Mouse (Mus musculus) heart, embryonic 11.5 days (tissue): Measurements from ENCODE around the gene Nol6. TPM values are rescaled to one million over a fixed set of nuclear protein-coding genes. Genes with fewer than 3 reads are reported as not detected.

Experiments used
- ATAC-seq: fragments of 200-750 bp; cut with Nextera tagmentation; replicated peaks from 2 replicates; pipeline ENCODE4 v1.8.0; 2017; ENCODE audit warnings: moderate library complexity; ENCODE audit not compliant: insufficient number of reproducible peaks, low FRiP score, low TSS enrichment
- H3K27ac ChIP-seq: fragments of 300-500 bp; sonication (generic); 2 replicates; pipeline ENCODE4 v1.5.1; 2014; ENCODE audit warnings: mild to moderate bottlenecking, low read depth, low read length
- H3K27me3 ChIP-seq: fragments of 300-500 bp; sonication (generic); 2 replicates; pipeline ENCODE4 v1.6.1; 2014; ENCODE audit warnings: mild to moderate bottlenecking, low read length, mixed read lengths; ENCODE audit not compliant: control insufficient read depth, insufficient read depth
- H3K36me3 ChIP-seq: fragments of 300-500 bp; sonication (generic); 2 replicates; pipeline ENCODE4 v1.6.1; 2014; ENCODE audit warnings: mild to moderate bottlenecking, low read length, moderate library complexity, mixed read lengths; ENCODE audit not compliant: control insufficient read depth, insufficient read depth
- H3K4me1 ChIP-seq: fragments of 300-500 bp; sonication (generic); 2 replicates; pipeline ENCODE4 v1.6.1; 2014; ENCODE audit warnings: low read length; ENCODE audit not compliant: control insufficient read depth, insufficient read depth
- H3K4me2 ChIP-seq: fragments of 300-500 bp; sonication (generic); 2 replicates; pipeline ENCODE4 v1.6.1; 2014; ENCODE audit warnings: mild to moderate bottlenecking, moderate library complexity
- H3K4me3 ChIP-seq: fragments of 300-500 bp; sonication (generic); 2 replicates; pipeline ENCODE4 v1.5.1; 2014; ENCODE audit warnings: low read depth, low read length
- H3K9ac ChIP-seq: fragments of 300-500 bp; sonication (generic); 2 replicates; pipeline ENCODE4 v1.6.1; 2014; ENCODE audit warnings: mild to moderate bottlenecking, low read depth, low read length, moderate library complexity
- H3K9me3 ChIP-seq: fragments of 300-500 bp; sonication (generic); replicated peaks from 2 replicates; pipeline ENCODE4 v1.6.1; 2016; ENCODE audit warnings: low read length; ENCODE audit not compliant: control insufficient read depth
- WGBS: fragments of 180-500 bp; shearing (Covaris S2); extraction: QIAGEN DNeasy Blood & Tissue Kit; methylation state at CpG from one replicate; pipeline ENCODE4 v1.1.7; 2014; ENCODE audit not compliant: insufficient replicate concordance; 5-methylcytosine and 5-hydroxymethylcytosine counted together
- polyA plus RNA-seq: library from polyadenylated mRNA; unstranded; fragments of >200 nt; fragmentation: Nextera tagmentation; extraction: Ambion mirVana; gene quantifications from 2 replicates; pipeline ENCODE4 v1.2.1, GENCODE M21; 2014

Nol6 gene
- polyA plus RNA-seq, 1 experiment from 2014 or later, result 13.5 TPM

DNA sequence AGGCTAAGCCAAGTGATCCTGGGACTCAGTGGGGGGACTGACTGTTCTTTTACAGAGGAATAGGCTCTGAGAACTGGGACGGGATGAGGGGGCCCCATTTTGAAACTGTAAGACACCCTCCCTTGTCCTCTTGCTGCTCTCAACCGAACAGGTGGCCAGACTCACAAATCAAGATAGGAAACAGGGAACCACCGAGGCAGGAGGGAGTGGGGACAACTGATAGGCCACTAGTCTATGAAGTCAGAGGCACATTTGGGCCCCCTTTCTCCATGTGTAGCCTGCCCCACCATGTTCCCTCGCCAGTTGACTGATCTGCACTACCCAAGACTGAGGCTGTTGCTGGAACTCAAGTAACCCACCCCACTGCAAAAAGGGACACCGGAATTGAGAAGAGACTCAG lies 27.5 kb downstream of the Nol6 start:
- Histone ChIP-seq H3K9ac (peak overlapping the region; percentile 12; the same call in 1 of the 2 replicates), H3K4me2 (peak overlapping the region; percentile 94), H3K27ac (no peak overlapping the region), H3K4me1 (peaks cover 30% of the 10 kb centered on the region), H3K27me3 (peaks cover 32% of the 10 kb centered on the region), H3K36me3 (no peaks in the 10 kb centered on the region), H3K9me3 (no peaks in the 10 kb centered on the region), H3K4me3 (peak overlapping the region; percentile 47)
- 53% methylated on average over 5 of the region's 5 CpGs for WGBS
- no peak for ATAC-seq

- H3K27me3 ChIP-seq, result peaks cover 32% of the 10 kb centered on the region
- H3K4me1 ChIP-seq, result peaks cover 30% of the 10 kb centered on the region
- peak overlapping the region; percentile 47 for H3K4me3 ChIP-seq
- no peaks in the 10 kb centered on the region for H3K9me3 ChIP-seq
- no peak for ATAC-seq
- no peaks in the 10 kb centered on the region for H3K36me3 ChIP-seq
- WGBS, result 50% methylated on average over 8 of the region's 8 CpGs
- H3K4me2 ChIP-seq, result peak overlapping the region; percentile 94
- H3K27ac ChIP-seq, result no peak overlapping the region
- H3K9ac ChIP-seq, result no peak overlapping the region; the same call in 1 of the 2 replicates
Observed at GRCm38 (mm10) chr4:41096169-41096568, 28.1 kb downstream of the Nol6 start.

DNA sequence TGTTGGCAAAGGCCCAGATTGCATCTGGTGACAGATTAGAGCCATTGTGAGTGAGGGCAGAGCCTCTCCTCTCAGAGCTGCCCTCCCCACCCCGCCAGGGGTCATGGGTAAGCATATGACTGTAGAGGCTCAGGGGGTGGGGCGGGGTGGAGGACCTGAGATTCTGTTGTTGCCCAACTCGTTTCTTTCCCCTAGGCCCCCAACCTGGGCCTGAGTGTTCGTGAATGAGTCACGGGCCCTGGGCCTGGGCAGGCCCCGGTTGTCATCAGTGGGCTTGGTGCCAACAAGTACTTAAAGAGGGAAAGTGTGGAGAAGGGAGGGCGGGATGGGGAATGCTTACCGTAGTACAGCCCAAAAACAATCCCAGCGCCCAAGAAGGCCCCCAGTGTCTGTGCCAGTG lies 29.9 kb downstream of the Nol6 start:
- Histone ChIP-seq H3K4me1 (peaks cover 30% of the 10 kb centered on the region), H3K4me3 (no peak overlapping the region), H3K27ac (no peak overlapping the region), H3K4me2 (no peak overlapping the region; the same call in 1 of the 2 replicates), H3K27me3 (peaks cover 26% of the 10 kb centered on the region), H3K9me3 (no peaks in the 10 kb centered on the region), H3K9ac (no peak overlapping the region), H3K36me3 (no peaks in the 10 kb centered on the region)
- 52% methylated on average over 9 of the region's 9 CpGs for WGBS
- ATAC-seq, result no peak

DNA sequence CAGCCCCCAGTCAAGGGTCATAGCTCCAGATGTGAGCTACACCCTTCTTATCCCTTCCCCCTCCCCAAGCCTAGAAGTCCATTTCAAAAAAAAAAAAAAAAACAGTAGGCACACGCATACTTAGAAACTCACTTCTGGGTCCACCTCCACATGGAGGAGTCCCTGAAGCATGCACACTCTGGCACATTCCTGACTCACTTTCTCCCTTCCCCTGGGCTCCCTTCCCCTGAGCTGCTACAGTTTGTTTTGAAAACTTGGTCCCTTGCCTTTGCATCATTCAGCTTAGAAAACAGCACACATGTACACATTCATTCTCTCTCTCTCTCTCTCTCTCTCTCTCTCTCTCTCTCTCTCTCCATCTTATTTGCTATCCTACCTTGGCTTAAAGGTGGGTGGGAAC lies 31.3 kb downstream of the Nol6 start:
- 44% methylated on average over 1 of the region's 1 CpGs for WGBS
- H3K9ac ChIP-seq, result no peak overlapping the region
- peaks cover 24% of the 10 kb centered on the region for H3K4me1 ChIP-seq
- H3K4me2 ChIP-seq, result no peak overlapping the region
- no peaks in the 10 kb centered on the region for H3K9me3 ChIP-seq
- H3K27me3 ChIP-seq, result peaks cover 15% of the 10 kb centered on the region
- no peak for ATAC-seq
- no peaks in the 10 kb centered on the region for H3K36me3 ChIP-seq
- no peak overlapping the region for H3K4me3 ChIP-seq
- H3K27ac ChIP-seq, result no peak overlapping the region

DNA sequence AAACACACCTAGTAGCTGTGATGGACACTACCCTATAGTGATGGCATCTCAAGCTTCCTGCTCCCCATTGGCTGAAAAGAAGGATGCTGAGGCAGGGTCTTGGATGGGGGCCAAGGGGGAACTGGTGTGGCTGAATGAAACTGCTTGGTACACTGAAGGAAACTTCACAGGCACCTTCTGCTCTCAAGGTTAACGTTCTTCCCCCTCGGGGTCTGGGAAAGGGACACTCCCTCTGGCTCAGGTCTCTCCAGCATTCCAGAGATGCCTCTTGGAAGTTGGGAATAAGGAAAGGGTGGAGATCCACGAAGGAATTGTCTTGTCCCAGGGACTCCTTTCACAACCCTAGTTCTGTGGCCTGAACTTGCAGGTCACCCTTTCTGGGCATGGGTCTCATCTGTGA lies 32.9 kb downstream of the Nol6 start:
- H3K4me2 ChIP-seq, result no peak overlapping the region
- H3K9ac ChIP-seq, result no peak overlapping the region
- H3K4me1 ChIP-seq, result peaks cover 17% of the 10 kb centered on the region
- H3K4me3 ChIP-seq, result no peak overlapping the region
- no peak for ATAC-seq
- no peaks in the 10 kb centered on the region for H3K36me3 ChIP-seq
- peaks cover 6% of the 10 kb centered on the region; the same call in 1 of the 2 replicates for H3K27me3 ChIP-seq
- H3K27ac ChIP-seq, result no peak overlapping the region
- 33% methylated on average over 3 of the region's 3 CpGs for WGBS
- H3K9me3 ChIP-seq, result no peaks in the 10 kb centered on the region

DNA sequence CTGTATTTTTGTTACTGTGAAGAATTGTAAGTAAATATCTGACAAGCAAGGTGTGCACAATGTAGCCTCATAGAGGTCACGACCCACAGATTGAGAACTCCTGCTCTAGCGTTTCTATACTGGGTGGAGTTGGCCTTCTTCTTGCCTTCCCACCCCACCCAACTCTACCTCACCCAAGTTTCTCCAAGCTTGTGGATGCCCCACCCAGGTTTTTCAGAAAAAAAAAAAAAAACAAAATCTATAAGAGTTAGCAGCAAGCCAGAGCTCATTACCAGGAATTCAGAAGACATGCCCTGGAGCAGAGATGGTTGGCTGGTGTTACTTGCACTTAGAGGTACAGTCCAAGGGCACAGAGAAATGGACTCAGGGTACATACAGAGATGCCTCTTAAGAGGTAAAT lies 34.5 kb downstream of the Nol6 start:
- H3K27ac ChIP-seq, result no peak overlapping the region
- ATAC-seq, result no peak

DNA sequence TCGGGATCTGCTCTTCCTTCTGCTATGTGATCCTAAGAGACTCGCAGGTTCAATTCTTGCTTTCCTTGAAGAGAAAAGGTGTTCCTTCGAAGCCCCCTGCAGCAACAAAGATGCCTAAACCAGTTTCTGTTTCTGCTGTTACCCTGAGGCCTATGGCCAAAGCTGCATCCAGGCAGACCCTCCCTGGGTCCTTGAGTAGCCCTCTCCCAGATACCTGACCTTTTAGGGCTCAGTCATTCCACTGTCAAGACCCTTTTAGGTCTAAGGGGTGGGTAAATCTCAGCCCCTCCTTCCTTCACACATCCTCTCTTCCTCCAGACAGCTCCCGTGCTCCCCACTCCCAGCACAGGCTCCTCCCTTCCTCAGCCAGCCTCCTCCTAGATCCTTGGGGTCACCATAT lies 35.1 kb downstream of the Nol6 start:
- 75% methylated on average over 4 of the region's 4 CpGs for WGBS
- Histone ChIP-seq H3K27ac (no peak overlapping the region), H3K9me3 (no peaks in the 10 kb centered on the region), H3K9ac (no peak overlapping the region), H3K4me2 (no peak overlapping the region), H3K4me1 (peaks cover 2% of the 10 kb centered on the region), H3K27me3 (no peaks in the 10 kb centered on the region), H3K4me3 (no peak overlapping the region), H3K36me3 (no peaks in the 10 kb centered on the region)
- ATAC-seq, result no peak

More for the DNA sequence above, 34.5 kb downstream of the Nol6 start:
- Histone ChIP-seq H3K4me2 (peak overlapping the region; percentile 8; the same call in 1 of the 2 replicates), H3K36me3 (no peaks in the 10 kb centered on the region), H3K9ac (no peak overlapping the region), H3K9me3 (no peaks in the 10 kb centered on the region), H3K27me3 (no peaks in the 10 kb centered on the region), H3K4me1 (peaks cover 7% of the 10 kb centered on the region), H3K4me3 (no peak overlapping the region)
- 65% methylated on average over 2 of the region's 2 CpGs for WGBS

- Histone ChIP-seq H3K27ac (peak overlapping the region; percentile 80), H3K4me1 (no peaks in the 10 kb centered on the region), H3K9me3 (no peaks in the 10 kb centered on the region), H3K36me3 (no peaks in the 10 kb centered on the region), H3K4me3 (no peak overlapping the region), H3K27me3 (no peaks in the 10 kb centered on the region), H3K4me2 (peak overlapping the region; percentile 25; the same call in 1 of the 2 replicates), H3K9ac (no peak overlapping the region)
- 63% methylated on average over 16 of the region's 16 CpGs for WGBS
- ATAC-seq, result peak; percentile 92
Observed at GRCm38 (mm10) chr4:41087459-41088298, 36.6 kb downstream of the Nol6 start.
